29 mouse cellular contexts compared by ENCODE assay signal in the genomic region with DNA sequence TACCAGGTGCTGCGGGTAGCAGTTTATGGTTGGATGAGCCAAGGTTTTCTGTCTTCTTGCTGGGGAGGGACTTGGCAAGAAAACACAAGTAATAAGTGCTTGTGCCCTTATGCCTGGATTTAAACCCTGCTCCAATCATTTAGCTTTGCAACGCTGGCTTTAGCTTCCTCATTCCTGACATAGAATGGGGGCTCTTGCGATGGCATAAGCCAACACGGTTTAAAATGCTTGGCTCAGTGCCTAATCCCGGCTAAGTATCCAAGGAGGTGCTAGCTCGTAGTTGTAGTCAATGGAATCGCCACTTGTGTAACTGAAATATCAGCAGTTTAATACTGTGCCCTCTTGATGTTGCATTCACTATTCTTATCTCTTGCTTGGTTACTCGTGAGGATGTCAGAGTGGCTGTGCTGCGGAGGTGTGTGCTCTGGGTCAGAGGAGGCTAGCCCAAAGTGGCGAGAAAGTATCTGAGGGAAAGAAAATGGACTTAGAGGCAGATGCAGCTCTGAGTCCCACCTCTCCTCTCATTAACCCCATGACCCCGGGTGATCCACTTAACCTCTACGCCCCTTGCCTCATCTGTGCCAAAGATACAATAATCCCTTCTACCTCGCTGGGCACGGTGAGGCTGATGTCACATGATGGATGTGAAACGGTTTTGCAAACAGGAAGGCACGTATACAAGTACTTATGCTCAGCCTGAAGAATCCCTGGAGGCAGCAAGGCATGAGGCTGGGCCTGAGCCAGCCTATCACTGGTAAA. TPM values are rescaled to one million over a fixed set of nuclear protein-coding genes. Genes with fewer than 3 reads are reported as not detected.
A peak's percentile ranks its signal among the peaks of the same experiment; 100 is the strongest.
DNase-seq lines count a peak whose midpoint lies in the region; ATAC-seq and TF ChIP-seq lines count a peak whose summit lies in the region.
"Had no signal": no experiment of that assay in that cellular context is flagged by ENCODE, and none has a peak within 500 bp of the region (broad histone marks: within the 10 kb centered on the region; RNA-seq: fewer than 3 reads in every experiment).

No protein-coding gene starts in this region.

- H3K27me3 ChIP-seq in embryonic facial prominence, embryonic 14.5 days (replicated peaks; ENCODE audit: control insufficient read depth, insufficient read depth, low read length) = peaks cover 22% of the 10 kb centered on the region
- peaks cover 72% of the 10 kb centered on the region for H3K27me3 ChIP-seq in embryonic facial prominence, embryonic 10.5 days (replicated peaks; ENCODE audit: low read depth, poor library complexity, severe bottlenecking)
- peaks cover 11% of the 10 kb centered on the region; the same call in 1 of the 2 replicates for H3K27me3 ChIP-seq in lung, embryonic 16.5 days (ENCODE audit: control insufficient read depth, insufficient read depth, low read depth, low read length)

- DNase-seq in embryonic facial prominence, embryonic 14.5 days (ENCODE audit: low spot score) = peak; percentile 88
- DNase-seq in embryonic facial prominence, embryonic 10.5 days (ENCODE audit: low spot score) = no peak
- no peak for DNase-seq in lung, postnatal 14 days
- peak; percentile 85 for DNase-seq in brain, embryonic 14.5 days (ENCODE audit: low read depth)
- peak; percentile 79 for DNase-seq in retina, embryonic 14.5 days (ENCODE audit: low spot score)
- no peak for DNase-seq in kidney, adult 9 months
- DNase-seq: adrenal gland, adult 8-10 months; cerebellum, adult 9-10 months; embryo, embryonic 11 days; gastrocnemius, postnatal 14 days; heart, adult 18-20 months; heart, postnatal 36 days; kidney, adult 18-20 months; kidney, postnatal 4 days; left cerebral cortex, postnatal 4 days; liver, postnatal 0 days; thymus, postnatal 4 days had no signal

- no peak for TF ChIP-seq CTCF in brain, embryonic 14.5 days (IDR thresholded peaks at IDR 0.05; ENCODE audit: borderline replicate concordance, extremely low read depth, insufficient read depth, insufficient read length)

- no peak overlapping the region for H3K9ac ChIP-seq in embryonic facial prominence, embryonic 14.5 days (ENCODE audit: low read depth, low read length)
- H3K9ac ChIP-seq in lung, embryonic 16.5 days (ENCODE audit: low read length) = no peak overlapping the region
- H3K9ac ChIP-seq: embryonic facial prominence, embryonic 13.5 days; hindbrain, embryonic 14.5 days; liver, embryonic 12.5 days; liver, postnatal 0 days had no signal

- H3K27ac ChIP-seq in embryonic facial prominence, embryonic 14.5 days (replicated peaks; ENCODE audit: low read depth, low read length) = no peak overlapping the region
- H3K27ac ChIP-seq in embryonic facial prominence, embryonic 10.5 days (replicated peaks) = no peak overlapping the region
- no peak overlapping the region for H3K27ac ChIP-seq in lung, embryonic 16.5 days (ENCODE audit: low read length)
- H3K27ac ChIP-seq: embryonic facial prominence, embryonic 13.5 days; hindbrain, embryonic 14.5 days; liver, embryonic 12.5 days had no signal

- ATAC-seq in embryonic facial prominence, embryonic 14.5 days (ENCODE audit: low read depth) = peak; percentile 74
- ATAC-seq in lung, embryonic 16.5 days (ENCODE audit: low read depth) = peak; percentile 79
- ATAC-seq: liver, embryonic 12.5 days; liver, postnatal 0 days had no signal

- no peak overlapping the region for H3K4me3 ChIP-seq in embryonic facial prominence, embryonic 14.5 days (ENCODE audit: low read depth, low read length)
- no peak overlapping the region for H3K4me3 ChIP-seq in embryonic facial prominence, embryonic 10.5 days
- H3K4me3 ChIP-seq in lung, embryonic 16.5 days (ENCODE audit: low read length) = no peak overlapping the region
- H3K4me3 ChIP-seq: embryonic facial prominence, embryonic 13.5 days; erythroblast, embryonic 14.5 days; liver, embryonic 12.5 days had no signal

- 41% methylated on average over 16 of the region's 16 CpGs for WGBS in embryonic facial prominence, embryonic 14.5 days
- WGBS in embryonic facial prominence, embryonic 10.5 days = 57% methylated on average over 16 of the region's 16 CpGs
- WGBS in lung, embryonic 16.5 days = 32% methylated on average over 16 of the region's 16 CpGs

- no peaks in the 10 kb centered on the region for H3K36me3 ChIP-seq in embryonic facial prominence, embryonic 14.5 days (ENCODE audit: control insufficient read depth, insufficient read depth, low read length)
- H3K36me3 ChIP-seq in embryonic facial prominence, embryonic 10.5 days (replicated peaks) = no peaks in the 10 kb centered on the region
- H3K36me3 ChIP-seq in lung, embryonic 16.5 days (ENCODE audit: control insufficient read depth, insufficient read depth, low read length) = no peaks in the 10 kb centered on the region
- H3K36me3 ChIP-seq: embryonic facial prominence, embryonic 13.5 days; G1E; liver, embryonic 12.5 days had no signal

- H3K4me1 ChIP-seq in embryonic facial prominence, embryonic 14.5 days (ENCODE audit: control insufficient read depth, insufficient read depth, low read length) = no peaks in the 10 kb centered on the region
- H3K4me1 ChIP-seq in embryonic facial prominence, embryonic 10.5 days = peaks cover 15% of the 10 kb centered on the region
- H3K4me1 ChIP-seq in lung, embryonic 16.5 days (replicated peaks; ENCODE audit: control insufficient read depth, insufficient read depth, low read length) = no peaks in the 10 kb centered on the region
- H3K4me1 ChIP-seq: liver, embryonic 12.5 days had no signal

- H3K4me2 ChIP-seq in embryonic facial prominence, embryonic 14.5 days (ENCODE audit: low read depth, low read length) = no peak overlapping the region
- no peak overlapping the region for H3K4me2 ChIP-seq in lung, embryonic 16.5 days (ENCODE audit: low read depth, low read length)
- H3K4me2 ChIP-seq: embryonic facial prominence, embryonic 13.5 days; heart, embryonic 11.5 days; hindbrain, embryonic 14.5 days; liver, embryonic 12.5 days had no signal

- no peak for TF ChIP-seq POLR2A in brain, embryonic 14.5 days (IDR thresholded peaks at IDR 0.05; ENCODE audit: borderline replicate concordance, extremely low read depth, insufficient read depth, insufficient read length, poor library complexity, severe bottlenecking)

- H3K9me3 ChIP-seq in embryonic facial prominence, embryonic 14.5 days (ENCODE audit: control insufficient read depth, low read length) = no peaks in the 10 kb centered on the region
- 0 out of 2 replicates have a peak, but pooled peaks cover 4% of the 10 kb centered on the region for H3K9me3 ChIP-seq in embryonic facial prominence, embryonic 10.5 days
- H3K9me3 ChIP-seq in lung, embryonic 16.5 days (ENCODE audit: control insufficient read depth, low read length) = 0 out of 2 replicates have a peak, but pooled peaks cover 3% of the 10 kb centered on the region
- H3K9me3 ChIP-seq: embryonic facial prominence, embryonic 13.5 days; liver, embryonic 12.5 days had no signal

RNA-seq across cellular contexts. Expression of a gene that starts 11.8 kb away (rescaled TPM):
- polyA plus RNA-seq in embryonic facial prominence, embryonic 14.5 days (2014; fragmentation: Nextera tagmentation; extraction: Ambion mirVana) = 1.7 and 2.2 TPM in 2 replicates
- polyA plus RNA-seq in embryonic facial prominence, embryonic 10.5 days (2016; fragmentation: Nextera tagmentation; extraction: Ambion mirVana) = 11.2 and 15.5 TPM in 2 replicates
- polyA plus RNA-seq in lung, embryonic 16.5 days (2015; fragmentation: Nextera tagmentation; extraction: Ambion mirVana) = not detected in 2 replicates
- polyA plus RNA-seq in brain, embryonic 14.5 days (2012; rRNA removed) = 10.1 and 17.1 TPM in 2 replicates
- polyA plus RNA-seq: erythroblast, embryonic 14.5 days; G1E; heart, embryonic 16.5 days; hindbrain, embryonic 14.5 days; intestine, embryonic 14.5 days; kidney, embryonic 16.5 days; liver, embryonic 12.5 days; liver, postnatal 0 days; stomach, embryonic 14.5 days; thymus, postnatal 0 days had no signal

RNA-seq across cellular contexts. Expression of a gene that starts 56.2 kb away (rescaled TPM):
- 126 and 202 TPM in 2 replicates for polyA plus RNA-seq in embryonic facial prominence, embryonic 14.5 days (2014; fragmentation: Nextera tagmentation; extraction: Ambion mirVana)
- polyA plus RNA-seq in embryonic facial prominence, embryonic 10.5 days (2016; fragmentation: Nextera tagmentation; extraction: Ambion mirVana) = 23.8 and 40.2 TPM in 2 replicates
- 10.3 and 13.4 TPM in 2 replicates for polyA plus RNA-seq in lung, embryonic 16.5 days (2015; fragmentation: Nextera tagmentation; extraction: Ambion mirVana)
- polyA plus RNA-seq in brain, embryonic 14.5 days (2012; rRNA removed) = 30.1 and 35.9 TPM in 2 replicates
- polyA plus RNA-seq: erythroblast, embryonic 14.5 days; G1E had no signal

Comparison
In these comparisons a context has a peak if more than half of its experiments do, and no peak if none do; other contexts are left out.
1. DNase-seq: peak in embryonic facial prominence, embryonic 14.5 days (single experiment), brain, embryonic 14.5 days (single experiment) and retina, embryonic 14.5 days (single experiment); none in embryonic facial prominence, embryonic 10.5 days (single experiment), lung, postnatal 14 days (single experiment) and kidney, adult 9 months (single experiment).